Mouse (Mus musculus): ENCODE data around the gene H2-T22. TPM values are rescaled to one million over a fixed set of nuclear protein-coding genes. Genes with fewer than 3 reads are reported as not detected.
"Not testable (repeated sequence)": the region's sequence is repeated elsewhere in the genome, so short reads cannot be mapped to it uniquely, and the experiment has no call there.

Gene H2-T22
- 10 to 100 TPM; 18.5 to 20.8 TPM for total RNA-seq (2021)
- long read RNA-seq, experiment 1, transcript H2-T22-202 (10 exons, 1,694 nt) = major isoform, 5 of 27 reads
- long read RNA-seq, experiment 1, transcript H2-T22-203 (9 exons, 1,761 nt) = major isoform, 5 of 27 reads
- long read RNA-seq, experiment 1, partial matches to known transcripts = 9 of 27 reads
- long read RNA-seq, experiment 1, other reads (novel, unspliced or antisense) = 5 of 27 reads
- long read RNA-seq, experiment 2, partial matches to known transcripts = 4 of 17 reads
- long read RNA-seq, experiment 2, other reads (novel, unspliced or antisense) = 7 of 17 reads

DNA sequence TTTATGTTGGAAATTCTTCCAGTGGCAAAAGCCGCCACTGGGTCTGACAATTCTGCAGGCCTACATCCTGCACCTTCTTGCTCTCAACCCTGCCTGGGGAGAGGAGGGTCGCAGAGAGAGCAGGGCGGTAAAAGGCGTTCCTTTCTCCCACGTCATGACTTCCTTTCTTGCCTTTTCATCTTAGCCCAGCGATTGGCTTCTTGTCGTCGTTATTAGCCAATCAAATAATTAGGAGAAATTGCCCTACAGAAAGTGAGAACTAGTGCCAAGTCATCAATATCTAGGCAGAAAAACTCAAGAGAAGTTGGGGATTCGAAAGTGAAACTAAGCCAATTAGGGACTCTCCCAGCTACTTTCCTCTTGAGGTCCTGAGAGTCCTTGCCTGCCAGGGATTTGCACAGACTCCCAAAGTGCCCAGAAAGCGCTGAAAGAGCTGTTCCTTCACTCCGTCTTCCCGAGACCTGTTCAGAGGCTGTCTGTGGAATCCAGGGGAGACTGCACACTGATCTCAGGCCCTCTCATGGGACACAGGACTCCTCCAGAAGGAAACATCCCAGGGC is at the start of gene H2-T22, which contains the start of gene Gm6034:
Gene H2-T22 (minus strand): TSS at position 138 of the 560 bp plus-strand sequence.
Gene Gm6034 (plus strand): TSS at position 352 of the 560 bp plus-strand sequence.
- peak; percentile 52 to 54 for DNase-seq (ENCODE audit: low spot score in 2 of 2)

- not testable (repeated sequence) for DNase-seq (ENCODE audit: low spot score in 2 of 2)
Observed at GRCm38 (mm10) chr17:36091933-36092332, 49.4 kb upstream of the H2-T22 start.

DNA sequence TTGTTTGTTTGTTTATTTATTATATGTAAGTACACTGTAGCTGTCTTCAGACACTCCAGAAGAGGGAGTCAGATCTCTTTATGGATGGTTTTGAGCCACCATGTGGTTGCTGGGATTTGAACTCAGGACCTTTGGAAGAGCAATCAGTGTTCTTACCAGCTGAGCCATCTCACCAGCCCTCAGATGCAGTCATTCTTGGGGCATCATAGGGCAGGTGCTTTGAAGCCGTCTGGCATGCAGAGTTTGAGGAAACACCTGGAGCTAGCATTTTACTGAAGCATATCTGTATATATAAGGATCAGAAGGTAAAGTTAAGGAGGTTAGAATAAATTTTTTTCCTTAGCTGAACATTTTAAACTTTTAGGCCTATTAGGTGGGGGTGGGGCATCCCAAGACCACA is 43.4 kb upstream of the H2-T22 start:
- not testable (repeated sequence) for DNase-seq (ENCODE audit: low spot score in 2 of 2)

GRCm38 (mm10) chr17:36083870-36084451 is 41.4 kb upstream of the H2-T22 start:
- peak in 1 of 2 experiments; percentile 21 for DNase-seq (ENCODE audit: low spot score in 2 of 2)

GRCm38 (mm10) chr17:36083266-36083869 is 40.8 kb upstream of the H2-T22 start:
- DNase-seq (ENCODE audit: low spot score in 2 of 2) = peak in 1 of 2 experiments; percentile 27

DNA sequence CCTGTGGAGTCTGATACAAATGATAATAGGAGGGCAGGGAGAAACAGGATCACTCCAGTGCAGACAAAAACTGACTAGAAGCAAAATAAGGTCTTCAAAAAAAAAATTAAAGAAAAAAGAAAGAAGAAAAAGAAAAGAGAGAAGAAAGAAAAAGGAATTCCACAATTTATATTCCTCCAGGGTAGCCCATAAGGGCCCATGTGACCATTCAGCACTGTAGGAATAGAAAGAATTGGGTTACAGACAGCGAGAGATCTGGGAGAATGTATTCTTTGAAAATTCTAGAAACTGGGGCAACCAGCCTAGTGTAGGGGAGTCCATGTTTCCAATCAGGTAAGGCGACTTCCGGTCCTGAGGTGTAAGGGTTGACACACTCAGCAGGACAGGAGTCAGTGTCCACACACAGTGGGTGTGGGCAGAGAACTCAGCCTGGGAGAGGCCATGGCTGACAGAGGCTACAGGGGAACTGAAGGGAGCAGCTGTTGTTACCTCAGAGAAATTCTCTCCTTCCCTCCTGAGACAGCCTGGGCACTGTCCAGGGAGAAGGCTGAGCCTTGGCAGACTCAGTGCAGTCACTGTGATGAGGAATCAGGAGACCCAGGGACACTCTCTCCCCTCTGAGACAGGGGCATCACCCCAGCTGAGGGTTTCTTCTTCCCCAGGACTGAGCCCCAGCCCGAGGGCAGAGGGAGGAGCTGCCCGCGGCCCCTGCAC is 40.1 kb upstream of the H2-T22 start:
- not testable (repeated sequence) for DNase-seq (ENCODE audit: low spot score in 2 of 2)

- not testable (repeated sequence) for DNase-seq (ENCODE audit: low spot score in 2 of 2)
Observed at GRCm38 (mm10) chr17:36081901-36082300, 39.4 kb upstream of the H2-T22 start.

- peak; percentile 92 to 98 for DNase-seq (ENCODE audit: low spot score in 2 of 2)
Observed at GRCm38 (mm10) chr17:36060829-36061228, 18.3 kb upstream of the H2-T22 start.

DNA sequence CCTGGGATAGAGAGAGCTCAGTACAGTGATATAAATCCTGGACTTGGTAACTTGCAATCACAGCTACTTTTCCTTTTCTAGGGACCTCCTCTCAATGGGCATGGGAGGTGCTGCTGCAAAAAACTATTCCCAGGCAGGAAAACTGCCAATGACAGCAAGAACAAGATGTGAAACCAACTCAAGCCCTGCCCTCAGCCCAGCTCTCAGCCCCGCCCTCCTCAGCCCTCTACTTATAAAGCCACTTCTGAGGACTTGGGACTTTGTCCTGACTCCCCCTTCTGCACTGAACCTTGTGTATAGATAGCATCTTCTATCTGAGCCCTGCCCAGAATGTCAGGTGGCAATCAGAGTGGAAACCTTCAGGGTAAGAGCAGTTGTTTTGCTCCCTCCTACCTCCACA is 15.8 kb upstream of the H2-T22 start, which contains the start of gene Gm11127:
Gene Gm11127 (minus strand): TSS at position 10 of the 400 bp plus-strand sequence.
- DNase-seq (ENCODE audit: low spot score in 2 of 2) = not testable (repeated sequence)

- not testable (repeated sequence) for DNase-seq (ENCODE audit: low spot score in 2 of 2)
Observed at GRCm38 (mm10) chr17:36057927-36058326, 15.4 kb upstream of the H2-T22 start.

GRCm38 (mm10) chr17:36043286-36043685 is 739 bp upstream of the H2-T22 start:
- no peak for DNase-seq (ENCODE audit: low spot score in 2 of 2)

GRCm38 (mm10) chr17:36042055-36042454 is 492 bp downstream of the H2-T22 start:
- DNase-seq (ENCODE audit: low spot score in 2 of 2) = not testable (repeated sequence)

DNA sequence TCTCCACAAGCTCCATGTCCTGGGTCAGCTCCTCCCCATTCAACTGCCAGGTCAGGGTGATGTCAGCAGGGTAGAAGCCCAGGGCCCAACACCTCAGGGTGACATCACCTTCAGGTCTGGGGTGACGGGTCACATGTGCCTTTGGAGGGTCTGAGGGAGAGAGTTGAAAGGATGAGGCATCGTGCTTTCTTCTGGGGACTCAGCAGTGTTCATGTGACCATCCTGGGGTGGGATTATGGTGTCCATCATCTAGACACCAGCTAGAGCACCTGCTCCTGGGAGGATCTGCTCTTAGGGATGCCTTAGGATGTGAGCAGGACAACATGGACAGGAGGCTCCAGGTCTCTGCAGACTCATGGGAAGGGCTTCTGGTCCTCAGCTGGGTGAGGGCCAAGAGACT is 1.9 kb downstream of the H2-T22 start:
- DNase-seq (ENCODE audit: low spot score in 2 of 2) = not testable (repeated sequence)

DNA sequence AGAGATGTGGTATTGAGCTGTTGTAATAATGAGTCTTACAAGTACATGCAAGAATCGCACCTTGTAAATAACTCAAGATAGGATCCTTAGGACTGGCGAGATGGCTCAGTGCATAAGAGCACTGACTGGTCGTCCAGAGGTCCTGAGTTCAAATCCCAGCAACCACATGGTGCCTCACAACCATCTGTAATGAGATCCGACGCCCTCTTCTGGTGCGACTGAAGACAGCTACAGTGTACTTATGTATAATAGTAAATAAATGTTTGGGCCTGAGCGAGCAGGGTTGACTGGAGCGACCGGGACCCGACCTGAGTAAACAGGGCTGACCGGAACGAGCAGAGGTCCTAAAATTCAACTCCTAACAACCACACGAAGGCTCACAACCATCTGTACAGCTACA is 6.4 kb downstream of the H2-T22 start:
- not testable (repeated sequence) for DNase-seq (ENCODE audit: low spot score in 2 of 2)

- peak; percentile 54 to 64 for DNase-seq (ENCODE audit: low spot score in 2 of 2)
Observed at GRCm38 (mm10) chr17:36035010-36035638, 7.4 kb downstream of the H2-T22 start.

DNA sequence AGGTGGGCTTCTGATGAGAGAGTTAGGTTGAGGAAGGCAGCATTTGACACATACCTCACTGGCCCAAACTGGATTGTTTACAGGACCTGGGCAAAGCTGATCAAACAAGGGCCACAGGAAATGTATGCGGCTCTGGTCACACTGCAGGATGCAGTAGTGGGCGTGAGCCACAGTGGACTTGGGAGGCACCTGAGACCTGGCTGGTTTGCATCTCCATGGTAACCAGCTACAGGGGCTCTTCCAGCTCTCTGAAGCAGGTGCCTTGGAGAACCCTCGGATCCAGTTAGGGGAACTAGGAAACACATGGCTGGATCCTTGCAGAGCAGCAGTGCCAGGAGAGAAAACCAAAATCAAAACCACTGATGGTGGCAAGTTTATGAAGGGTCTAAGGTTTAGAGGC is 8.0 kb downstream of the H2-T22 start:
- not testable (repeated sequence) for DNase-seq (ENCODE audit: low spot score in 2 of 2)

DNA sequence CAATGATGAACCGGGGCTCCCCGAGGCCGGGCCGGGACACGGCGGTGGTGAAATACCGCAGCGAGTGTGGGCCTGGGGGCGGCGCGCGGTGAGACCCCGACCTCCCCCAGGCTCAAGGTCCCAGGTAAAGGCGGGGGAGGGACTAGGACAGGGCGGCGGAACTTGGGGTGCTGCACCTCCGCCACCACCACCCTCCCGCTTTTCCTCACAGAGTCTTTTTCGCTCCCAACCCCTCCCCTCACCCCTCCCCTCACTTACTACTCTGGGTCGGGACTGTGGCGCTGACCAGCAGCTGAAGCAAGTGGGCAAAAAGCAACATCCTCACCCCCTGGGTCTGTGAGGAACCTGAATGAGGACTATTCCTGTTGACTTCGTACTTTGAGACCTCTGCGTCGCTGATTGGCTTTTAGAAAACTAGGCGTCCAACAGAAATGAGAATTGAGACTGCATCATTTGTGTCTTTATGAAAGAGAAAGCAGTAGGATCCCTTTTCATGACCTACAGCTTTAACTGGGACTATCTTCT is 10.1 kb downstream of the H2-T22 start, which contains the start of gene H2-T23:
Gene H2-T23 (minus strand): TSS at position 505 of the 525 bp plus-strand sequence.
- DNase-seq (ENCODE audit: low spot score in 2 of 2) = not testable (repeated sequence)

DNA sequence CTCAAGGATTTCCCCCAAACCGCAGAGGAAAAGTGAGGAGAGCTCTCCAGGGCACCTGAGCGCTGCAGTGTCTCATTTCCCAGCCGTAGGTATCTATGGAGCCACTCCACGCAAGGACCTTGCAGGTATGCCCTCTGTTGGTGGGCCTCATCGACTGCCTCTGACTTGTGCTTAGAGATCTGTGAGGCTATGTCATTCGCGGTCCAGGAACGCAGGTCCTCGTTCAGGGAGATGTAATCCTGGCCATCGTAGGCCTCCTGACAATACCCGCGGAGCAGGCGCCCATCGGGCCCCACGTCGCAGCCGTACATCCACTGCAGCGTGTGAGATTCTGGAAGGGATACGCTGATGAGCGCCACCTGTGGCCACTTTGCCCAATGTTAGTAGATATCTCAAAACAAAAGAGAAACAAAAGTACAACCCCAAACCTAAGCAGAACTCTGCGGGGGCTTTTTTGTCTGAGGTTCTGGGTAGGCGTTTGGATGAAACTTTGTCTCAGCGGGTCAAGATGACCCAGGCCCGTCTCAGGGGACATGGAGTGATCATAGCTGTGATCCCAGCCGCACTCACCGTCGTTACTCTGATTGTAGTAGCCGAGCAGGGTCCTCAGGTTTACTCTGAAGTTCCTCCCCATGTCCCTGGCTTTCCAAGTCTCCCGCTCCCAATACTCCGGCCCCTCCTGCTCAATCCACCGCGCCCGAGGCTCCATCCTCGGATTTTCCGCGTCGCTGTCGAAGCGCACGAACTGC is 10.8 kb downstream of the H2-T22 start:
- peak in 1 of 2 experiments; percentile 41 for DNase-seq (ENCODE audit: low spot score in 2 of 2)

All from left cerebral cortex, adult 18-20 months (tissue).